Mouse (Mus musculus): ENCODE results near the gene Odc1. TPM values are rescaled to one million over a fixed set of nuclear protein-coding genes. Genes with fewer than 3 reads are reported as not detected.

Odc1 gene
- total RNA-seq, 4 experiments from 2014 or later = 65.7 to 84.1 (median 79.2) TPM

DNA sequence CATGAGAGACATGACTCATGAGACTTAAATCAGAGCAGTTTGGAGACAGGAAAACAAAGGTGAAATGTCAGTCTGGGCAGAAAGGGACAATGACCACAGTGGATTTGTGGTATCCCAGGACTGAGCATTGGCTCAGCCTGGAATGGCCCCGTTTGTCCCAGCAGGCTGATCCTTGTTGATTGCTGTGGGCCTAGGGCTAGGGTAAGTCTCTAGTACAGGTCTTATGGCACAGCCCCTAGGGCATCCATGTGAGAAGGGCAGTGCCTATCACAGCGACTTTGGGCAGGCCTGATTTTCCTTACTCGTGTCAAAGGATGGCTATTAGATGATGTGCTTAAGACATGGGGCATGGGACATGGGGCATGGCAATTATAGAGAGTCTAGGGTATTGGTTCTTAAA is 41.4 kb downstream of the Odc1 start:
- no peak for DNase-seq (ENCODE audit: low spot score)

GRCm38 (mm10) chr12:17588436-17588835 is 43.8 kb downstream of the Odc1 start:
- no peak for DNase-seq (ENCODE audit: low spot score)

- no peak for DNase-seq (ENCODE audit: low spot score)
Observed at GRCm38 (mm10) chr12:17588906-17589612, 44.5 kb downstream of the Odc1 start.

- DNase-seq (ENCODE audit: low spot score) = no peak
Observed at GRCm38 (mm10) chr12:17591249-17591648, 46.7 kb downstream of the Odc1 start.

DNA sequence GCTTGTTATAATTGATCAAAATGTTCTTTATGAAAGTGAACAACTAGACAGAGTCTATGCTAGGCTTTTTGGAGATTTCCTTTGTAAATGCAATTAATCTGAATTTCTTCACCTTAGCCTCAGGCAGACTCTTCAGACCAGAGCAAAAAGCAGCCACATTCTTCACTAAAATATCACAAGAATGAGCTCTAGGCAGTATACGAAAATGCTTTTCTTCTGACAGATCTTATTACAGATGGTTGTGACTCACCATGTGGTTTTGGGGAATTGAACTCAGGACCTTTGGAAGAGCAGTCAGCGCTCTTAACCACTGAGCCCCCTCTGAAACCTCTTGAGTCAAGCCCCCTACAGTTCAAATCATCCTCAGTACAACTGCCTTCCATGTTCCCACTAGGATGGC is 49.4 kb downstream of the Odc1 start:
- no peak for DNase-seq (ENCODE audit: low spot score)

DNA sequence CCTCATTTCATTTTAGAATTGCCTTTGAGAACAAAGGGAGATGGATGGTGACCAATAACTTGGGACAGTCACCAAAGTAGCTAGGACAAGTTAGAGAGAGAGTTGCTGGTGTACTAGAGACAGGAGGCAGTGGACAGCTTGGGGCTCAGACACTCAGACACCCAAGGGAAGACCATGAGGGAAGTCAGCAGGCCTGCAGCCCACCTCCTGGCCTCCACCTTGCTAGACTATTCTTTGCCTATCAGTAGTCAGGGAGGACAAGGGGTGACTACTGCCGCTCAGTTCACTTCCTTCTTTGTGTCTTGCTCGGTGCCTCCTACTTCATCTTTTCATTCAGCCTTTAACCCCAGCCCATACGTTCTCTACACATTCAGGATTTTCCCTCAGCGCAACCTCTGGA is 50.1 kb downstream of the Odc1 start:
- no peak for DNase-seq (ENCODE audit: low spot score)

- no peak for DNase-seq (ENCODE audit: low spot score)
Observed at GRCm38 (mm10) chr12:17595166-17595565, 50.6 kb downstream of the Odc1 start.

Other genes with a start within 250 kb of the Odc1 start
- gene Atp6v1c2, start 215.4 kb upstream of the Odc1 start, total RNA-seq (2022) = under 1 TPM in 1 of 4 experiments, not detected in 3; 0.29 TPM
- 1 to 10 TPM; 7.1 to 8.4 (median 7.6) TPM for gene Nol10, start 196.3 kb upstream of the Odc1 start, total RNA-seq (2022)
- 10 to 100 TPM; 13.4 to 17.4 (median 14.6) TPM for gene Hpcal1, start 146.1 kb downstream of the Odc1 start, total RNA-seq (2022)

Data from heart, adult 8-10 months (tissue).